Mouse (Mus musculus): ENCODE measurements around the gene Psmd4.

GRCm38 (mm10) chr3:95066095-95066494 is 23.7 kb upstream of the Psmd4 start:
- TF ChIP-seq CTCF (IDR thresholded peaks at IDR 0.05; ENCODE audit: low read depth, low read length) (no peak), TAL1 (conservative IDR thresholded peaks at IDR 0.05; ENCODE audit: low read depth, low read length) (no peak), GATA1 (IDR thresholded peaks at IDR 0.05; ENCODE audit: borderline replicate concordance, low read length) (no peak), GATA2 (IDR thresholded peaks at IDR 0.05; ENCODE audit: borderline replicate concordance, low read depth, low read length) (no peak)

All from G1E (cell line).